8 mouse cellular contexts compared by ENCODE assay signal in genomic region chr14:45878428-45878827, GRCm38 (mm10).
DNase-seq lines count a peak whose midpoint lies in the region; ATAC-seq and TF ChIP-seq lines count a peak whose summit lies in the region.

No protein-coding gene starts in this region.

- no peaks in the 10 kb centered on the region for H3K36me3 ChIP-seq in forebrain, embryonic 16.5 days (ENCODE audit: control insufficient read depth, insufficient read depth)
- H3K36me3 ChIP-seq in hindbrain, embryonic 15.5 days, result no peaks in the 10 kb centered on the region
- H3K36me3 ChIP-seq in midbrain, embryonic 12.5 days, result no peaks in the 10 kb centered on the region
- H3K36me3 ChIP-seq in stomach, embryonic 15.5 days, result no peaks in the 10 kb centered on the region

- DNase-seq in ZHBTc4 (ENCODE audit: low read depth, low spot score), result peak; percentile 65
- DNase-seq in cerebellum, adult 2 months, result peak; percentile 20 to 29
- DNase-seq in left cerebral cortex, adult 2 months (ENCODE audit: extremely low spot score in 1 of 2, low spot score in 2 of 2), result peak; percentile 33 to 49
- no peak for DNase-seq in T-cell, adult 2 months (ENCODE audit: low spot score)

- ATAC-seq in forebrain, embryonic 16.5 days, result peak; percentile 69
- ATAC-seq in hindbrain, embryonic 15.5 days (ENCODE audit: low FRiP score, low read depth), result peak; percentile 66; the same call in 1 of the 2 replicates
- peak; percentile 16; the same call in 1 of the 2 replicates for ATAC-seq in midbrain, embryonic 12.5 days (ENCODE audit: low FRiP score, low read depth)
- ATAC-seq in stomach, embryonic 15.5 days (ENCODE audit: insufficient read depth, low FRiP score, low read depth), result no peak

- H3K4me1 ChIP-seq in cerebellum, adult 2 months (ENCODE audit: control insufficient read depth, insufficient read depth, low read length), result no peaks in the 10 kb centered on the region
- no peaks in the 10 kb centered on the region; the same call in 1 of the 2 replicates for H3K4me1 ChIP-seq in forebrain, embryonic 16.5 days (replicated peaks; ENCODE audit: control insufficient read depth, insufficient read depth, low read length)
- no peaks in the 10 kb centered on the region for H3K4me1 ChIP-seq in hindbrain, embryonic 15.5 days (replicated peaks)
- H3K4me1 ChIP-seq in midbrain, embryonic 12.5 days, result no peaks in the 10 kb centered on the region
- H3K4me1 ChIP-seq in stomach, embryonic 15.5 days, result no peaks in the 10 kb centered on the region

- TF ChIP-seq CTCF in cerebellum, adult 2 months (IDR thresholded peaks at IDR 0.05; ENCODE audit: borderline replicate concordance, insufficient read depth, low read depth, low read length), result peak; percentile 81
- TF ChIP-seq CTCF in left cerebral cortex, adult 2 months (IDR thresholded peaks at IDR 0.05), result peak; percentile 78

- intact Hi-C loops in left cerebral cortex, adult 2 months (cut with DNase I), result loop anchor here (10.0 kb wide), 2 partner anchors 686 to 846 kb away; no protein-coding TSS in a partner anchor

- no peaks in the 10 kb centered on the region for H3K9me3 ChIP-seq in forebrain, embryonic 16.5 days (ENCODE audit: control insufficient read depth, low read length)
- H3K9me3 ChIP-seq in hindbrain, embryonic 15.5 days, result no peaks in the 10 kb centered on the region
- no peaks in the 10 kb centered on the region for H3K9me3 ChIP-seq in midbrain, embryonic 12.5 days
- no peaks in the 10 kb centered on the region for H3K9me3 ChIP-seq in stomach, embryonic 15.5 days

- H3K27ac ChIP-seq in cerebellum, adult 2 months (ENCODE audit: insufficient read depth, low read length), result no peak overlapping the region
- H3K27ac ChIP-seq in forebrain, embryonic 16.5 days (ENCODE audit: low read length), result no peak overlapping the region
- no peak overlapping the region for H3K27ac ChIP-seq in hindbrain, embryonic 15.5 days (replicated peaks)
- no peak overlapping the region for H3K27ac ChIP-seq in left cerebral cortex, adult 2 months
- H3K27ac ChIP-seq in midbrain, embryonic 12.5 days (replicated peaks), result no peak overlapping the region
- H3K27ac ChIP-seq in stomach, embryonic 15.5 days, result no peak overlapping the region

- H3K9ac ChIP-seq in forebrain, embryonic 16.5 days (replicated peaks; ENCODE audit: low read depth, low read length), result no peak overlapping the region
- no peak overlapping the region for H3K9ac ChIP-seq in hindbrain, embryonic 15.5 days
- H3K9ac ChIP-seq in midbrain, embryonic 12.5 days (replicated peaks), result no peak overlapping the region
- no peak overlapping the region for H3K9ac ChIP-seq in stomach, embryonic 15.5 days

- no peak overlapping the region for H3K4me3 ChIP-seq in cerebellum, adult 2 months (replicated peaks; ENCODE audit: insufficient read depth, low read depth, low read length)
- no peak overlapping the region for H3K4me3 ChIP-seq in forebrain, embryonic 16.5 days (replicated peaks; ENCODE audit: low read length)
- no peak overlapping the region for H3K4me3 ChIP-seq in hindbrain, embryonic 15.5 days
- H3K4me3 ChIP-seq in left cerebral cortex, adult 2 months, result no peak overlapping the region
- H3K4me3 ChIP-seq in midbrain, embryonic 12.5 days, result no peak overlapping the region
- no peak overlapping the region for H3K4me3 ChIP-seq in stomach, embryonic 15.5 days (replicated peaks)

- TF ChIP-seq POLR2A in cerebellum, adult 2 months (IDR thresholded peaks at IDR 0.05; ENCODE audit: borderline replicate concordance, insufficient read depth, low read length), result no peak

- no peaks in the 10 kb centered on the region for H3K27me3 ChIP-seq in cerebellum, adult 2 months (ENCODE audit: control insufficient read depth, insufficient read depth, low read length)
- no peaks in the 10 kb centered on the region for H3K27me3 ChIP-seq in forebrain, embryonic 16.5 days (replicated peaks; ENCODE audit: control insufficient read depth, insufficient read depth, low read length)
- no peaks in the 10 kb centered on the region for H3K27me3 ChIP-seq in hindbrain, embryonic 15.5 days
- H3K27me3 ChIP-seq in midbrain, embryonic 12.5 days, result no peaks in the 10 kb centered on the region; the same call in 1 of the 2 replicates
- no peaks in the 10 kb centered on the region for H3K27me3 ChIP-seq in stomach, embryonic 15.5 days (replicated peaks)

- WGBS in cerebellum, adult 2 months, result 18% methylated on average over 9 of the region's 9 CpGs
- 16% methylated on average over 9 of the region's 9 CpGs for WGBS in forebrain, embryonic 16.5 days
- WGBS in hindbrain, embryonic 15.5 days, result 17% methylated on average over 9 of the region's 9 CpGs
- whole genome bisulfite sequencing in midbrain, embryonic 12.5 days, result 18% methylated on average over 9 of the region's 9 CpGs
- WGBS in stomach, embryonic 15.5 days, result 12% methylated on average over 9 of the region's 9 CpGs

- peak overlapping the region; percentile 3; the same call in 1 of the 2 replicates for H3K4me2 ChIP-seq in forebrain, embryonic 16.5 days (ENCODE audit: low read length)
- H3K4me2 ChIP-seq in hindbrain, embryonic 15.5 days, result peak overlapping the region; percentile 41
- H3K4me2 ChIP-seq in midbrain, embryonic 12.5 days (replicated peaks), result peak overlapping the region; percentile 31
- H3K4me2 ChIP-seq in stomach, embryonic 15.5 days, result peak overlapping the region; percentile 37; the same call in 1 of the 2 replicates
